Mouse (Mus musculus): ENCODE data around the gene Smpdl3b.

- no peak for TF ChIP-seq GATA1 (IDR thresholded peaks at IDR 0.05; ENCODE audit: borderline replicate concordance, low read length)
- no peak for TF ChIP-seq FLI1 (IDR thresholded peaks at IDR 0.05; ENCODE audit: low read length)
These were observed 28.8 kb downstream of the Smpdl3b start for GRCm38 (mm10) chr4:132728233-132728632.
